Mouse (Mus musculus) ES-E14 (cell line): Measurements from ENCODE around the gene Hnrnpc. TPM values are rescaled to one million over a fixed set of nuclear protein-coding genes. Genes with fewer than 3 reads are reported as not detected.
A peak's percentile ranks its signal among the peaks of the same experiment; 100 is the strongest.

Source experiments
- DNase-seq: peaks from one replicate; pipeline ENCODE4 v3.0.0-alpha.2; 2013; ENCODE audit warnings: low read depth, low spot score
- H3K27ac ChIP-seq: 2 replicates; pipeline ENCODE4 v1.5.1; 2012; ENCODE audit warnings: low read depth, mild to moderate bottlenecking, low read length, moderate library complexity, mixed read lengths; ENCODE audit not compliant: poor library complexity, insufficient read depth, severe bottlenecking
- H3K36me3 ChIP-seq: 2 replicates; pipeline ENCODE4 v1.6.1; 2012; ENCODE audit warnings: mild to moderate bottlenecking, low read length, moderate library complexity, mixed read lengths; ENCODE audit not compliant: control insufficient read depth, poor library complexity, insufficient read depth, severe bottlenecking
- H3K4me1 ChIP-seq, 2 experiments: fragments of 150-350 bp in 1 of 2; sonication (generic) in 1 of 2; 2 replicates each; pipeline ENCODE4 v1.6.1; 2012; ENCODE audit warnings: low read length in 2 of 2, mild to moderate bottlenecking in 1 of 2, mixed read lengths in 1 of 2; ENCODE audit not compliant: control insufficient read depth in 2 of 2, insufficient read depth in 2 of 2, poor library complexity in 1 of 2
- H3K4me3 ChIP-seq, 2 experiments: fragments of 150-350 bp in 1 of 2; sonication (generic) in 1 of 2; 2 replicates each; pipeline ENCODE4 v1.5.1; 2012; ENCODE audit warnings: low read length in 2 of 2, low read depth in 1 of 2, mild to moderate bottlenecking in 1 of 2, mixed read lengths in 1 of 2; ENCODE audit not compliant: insufficient read depth in 1 of 2, poor library complexity in 1 of 2, severe bottlenecking in 1 of 2
- H3K9ac ChIP-seq: 2 replicates; pipeline ENCODE4 v1.6.1; 2012; ENCODE audit warnings: low read depth, mild to moderate bottlenecking, low read length, mixed read lengths; ENCODE audit not compliant: poor library complexity, insufficient read depth, severe bottlenecking
- H3K9me3 ChIP-seq: fragments of 150-350 bp; sonication (generic); 2 replicates; pipeline ENCODE4 v1.6.1; 2012; ENCODE audit warnings: low read depth, mild to moderate bottlenecking, low read length; ENCODE audit not compliant: control insufficient read depth, insufficient read depth
- CHD2 ChIP-seq: IDR thresholded peaks from 2 replicates; pipeline ENCODE4 v1.6.1; 2014; ENCODE audit warnings: mild to moderate bottlenecking, low read depth, low read length, inconsistent platforms
- HCFC1 ChIP-seq: IDR thresholded peaks from 2 replicates; pipeline ENCODE4 v1.6.1; 2012; ENCODE audit warnings: low read length, inconsistent platforms, borderline replicate concordance; ENCODE audit not compliant: insufficient read depth
- MAFK ChIP-seq: IDR thresholded peaks from 2 replicates; pipeline ENCODE4 v1.6.1; 2014; ENCODE audit warnings: mild to moderate bottlenecking, low read depth, low read length, inconsistent platforms; ENCODE audit not compliant: insufficient read depth
- ZC3H11A ChIP-seq: IDR thresholded peaks from 2 replicates; pipeline ENCODE4 v1.6.1; 2012; ENCODE audit warnings: low read depth, mild to moderate bottlenecking, inconsistent platforms, low read length, borderline replicate concordance
- ZNF384 ChIP-seq: IDR thresholded peaks from 2 replicates; pipeline ENCODE4 v1.6.1; 2012; ENCODE audit warnings: low read depth, low read length, inconsistent platforms
- in situ Hi-C, 2 experiments: fragments of 600-800 bp; cut with MboI; formaldehyde crosslinking; loops; one replicate each; pipeline ENCODE4 v1.15.1; 2025; ENCODE audit warnings: low sequenced_read_pairs in 2 of 2, inconsistent platforms in 1 of 2; ENCODE audit not compliant: unreplicated experiment in 2 of 2
- total RNA-seq: library from RNA; depleted of rRNA; stranded (reverse); fragments of 300-350 nt; gene quantifications from 2 replicates; pipeline ENCODE4 v1.2.3, GENCODE M21; 2012

Hnrnpc gene
- total RNA-seq, 1 experiment, result 267 TPM

GRCm38 (mm10) chr14:52106741-52107140, 2.9 kb upstream of the Hnrnpc start:
- TF ChIP-seq ZNF384 (no peak), ZC3H11A (no peak), CHD2 (no peak)
- H3K36me3 ChIP-seq, result peaks cover 3% of the 10 kb centered on the region; the same call in 1 of the 2 replicates
- H3K9me3 ChIP-seq, result no peaks in the 10 kb centered on the region
- in situ Hi-C loops, result no loop called here
- DNase-seq, result no peak
- peaks cover 3 to 6% of the 10 kb centered on the region in 2 experiments; a peak in 1 of 4 replicates for H3K4me1 ChIP-seq
- no peak overlapping the region; the same call in 1 of the 2 replicates for H3K27ac ChIP-seq
- peak overlapping the region in 1 of 2 experiments; percentile 17; a peak in 1 of 4 replicates for H3K4me3 ChIP-seq
- peak overlapping the region; percentile 63 for H3K9ac ChIP-seq

GRCm38 (mm10) chr14:52105308-52105707, 1.5 kb upstream of the Hnrnpc start:
- no peaks in the 10 kb centered on the region for H3K9me3 ChIP-seq
- peaks cover 5% of the 10 kb centered on the region for H3K36me3 ChIP-seq
- in situ Hi-C loops, result no loop called here
- H3K4me3 ChIP-seq, result no peak overlapping the region
- peaks cover 8% of the 10 kb centered on the region in 2 experiments; a peak in 2 of 4 replicates for H3K4me1 ChIP-seq
- TF ChIP-seq CHD2 (no peak), ZC3H11A (no peak), ZNF384 (no peak), MAFK (no peak), HCFC1 (no peak)
- H3K9ac ChIP-seq, result no peak overlapping the region; the same call in 1 of the 2 replicates
- no peak overlapping the region for H3K27ac ChIP-seq
- no peak for DNase-seq

- no peak for DNase-seq
- in situ Hi-C loops, result no loop called here
- peak overlapping the region; percentile 87 for H3K9ac ChIP-seq
These were observed 953 bp upstream of the Hnrnpc start for GRCm38 (mm10) chr14:52104677-52105285.

GRCm38 (mm10) chr14:52103474-52103855, 363 bp downstream of the Hnrnpc start:
- H3K9me3 ChIP-seq, result no peaks in the 10 kb centered on the region
- peaks cover 8 to 9% of the 10 kb centered on the region in 2 experiments; a peak in 3 of 4 replicates for H3K4me1 ChIP-seq
- H3K4me3 ChIP-seq, result peak overlapping the region; percentile 98
- TF ChIP-seq CHD2 (no peak), ZC3H11A (no peak), HCFC1 (no peak), ZNF384 (no peak), MAFK (no peak)
- H3K27ac ChIP-seq, result peak overlapping the region; percentile 92
- in situ Hi-C loops, result no loop called here
- DNase-seq, result no peak
- peak overlapping the region; percentile 100 for H3K9ac ChIP-seq
- peaks cover 6% of the 10 kb centered on the region for H3K36me3 ChIP-seq

More at GRCm38 (mm10) chr14:52104677-52105285, 953 bp upstream of the Hnrnpc start:
- Histone ChIP-seq H3K9me3 (no peaks in the 10 kb centered on the region), H3K4me3 (peak overlapping the region; percentile 75 to 78), H3K36me3 (peaks cover 5% of the 10 kb centered on the region), H3K4me1 (peaks cover 8 to 9% of the 10 kb centered on the region in 2 experiments; a peak in 2 of 4 replicates), H3K27ac (peak overlapping the region; percentile 84)
- TF ChIP-seq CHD2, result no peak
- TF ChIP-seq HCFC1, result no peak
- no peak for TF ChIP-seq ZNF384
- no peak for TF ChIP-seq ZC3H11A
- no peak for TF ChIP-seq MAFK
